Mouse (Mus musculus) layer of hippocampus, postnatal 25 days (tissue): Measurements from ENCODE around the gene Mbd6. TPM values are rescaled to one million over a fixed set of nuclear protein-coding genes. Genes with fewer than 3 reads are reported as not detected.
A peak's percentile ranks its signal among the peaks of the same experiment; 100 is the strongest.

Experiments
- DNase-seq, 2 experiments: peaks; one replicate each; pipeline ENCODE4 v3.0.0; 2022; ENCODE audit warnings: mixed read lengths in 2 of 2, low spot score in 1 of 2; ENCODE audit errors: extremely low spot score in 1 of 2
- total RNA-seq, 2 experiments: library from RNA; stranded (reverse); gene quantifications; 2 replicates each; pipeline ENCODE4 v1.2.3; 2021

Gene Mbd6
- total RNA-seq, 2 experiments from 2014 or later, result 31.8 to 53.9 TPM

DNA sequence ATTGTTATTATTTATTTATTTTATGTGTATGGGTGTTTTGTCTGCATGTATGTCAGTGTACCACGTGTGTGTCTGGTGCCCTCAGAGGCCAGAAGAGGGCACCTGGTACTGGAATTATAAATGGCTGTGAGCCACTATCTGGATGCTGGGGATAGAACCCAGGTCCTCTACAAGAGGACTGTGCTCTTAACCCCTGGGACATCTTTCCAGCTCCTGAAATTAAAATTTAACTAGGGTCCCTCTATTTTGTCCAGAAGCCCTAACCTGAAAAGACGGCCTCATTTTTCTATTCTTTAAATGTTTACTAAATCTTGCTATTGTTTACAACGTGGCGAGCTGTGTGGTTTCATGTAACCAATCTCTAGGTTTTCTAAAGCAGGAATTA lies 23.1 kb downstream of the Mbd6 start:
- DNase-seq, result no peak

DNA sequence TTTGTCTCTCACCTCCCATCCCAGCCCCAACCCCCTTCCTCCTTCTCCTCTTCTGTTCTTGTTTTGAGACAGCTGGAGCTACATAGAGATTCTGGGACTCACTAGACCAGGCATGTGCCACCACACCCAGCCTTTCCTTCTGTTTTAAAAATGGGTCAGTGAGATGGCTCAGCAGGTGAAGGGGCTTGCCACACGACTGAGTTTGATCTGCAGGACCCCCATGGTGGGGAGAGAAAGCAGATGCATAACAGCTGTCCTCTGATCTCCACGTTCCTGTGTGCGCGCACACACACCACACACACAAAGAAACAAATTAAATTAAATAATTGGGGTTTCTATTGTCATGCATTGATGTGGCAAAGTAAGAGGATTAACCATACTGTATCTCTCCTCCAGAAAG lies 23.8 kb downstream of the Mbd6 start:
- no peak for DNase-seq

DNA sequence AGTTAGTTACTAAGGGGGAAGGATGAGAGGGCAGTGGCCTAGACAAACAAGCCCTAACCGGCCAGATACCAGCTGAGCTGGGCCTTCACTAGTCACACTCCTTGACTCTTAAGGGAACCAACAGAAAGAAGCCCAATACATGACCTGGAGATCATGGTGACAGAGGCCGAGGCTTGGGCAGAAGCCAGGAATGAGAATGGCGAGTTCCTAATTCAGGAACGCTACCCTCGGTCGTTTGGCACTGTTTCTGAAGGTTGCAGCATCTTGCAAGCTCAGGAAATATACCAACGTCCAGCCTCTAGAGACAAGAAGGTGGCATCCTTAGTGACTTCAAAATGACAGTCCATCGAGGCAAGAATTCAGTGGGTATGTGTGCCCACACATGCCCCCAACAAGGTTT lies 24.5 kb downstream of the Mbd6 start:
- no peak for DNase-seq

DNA sequence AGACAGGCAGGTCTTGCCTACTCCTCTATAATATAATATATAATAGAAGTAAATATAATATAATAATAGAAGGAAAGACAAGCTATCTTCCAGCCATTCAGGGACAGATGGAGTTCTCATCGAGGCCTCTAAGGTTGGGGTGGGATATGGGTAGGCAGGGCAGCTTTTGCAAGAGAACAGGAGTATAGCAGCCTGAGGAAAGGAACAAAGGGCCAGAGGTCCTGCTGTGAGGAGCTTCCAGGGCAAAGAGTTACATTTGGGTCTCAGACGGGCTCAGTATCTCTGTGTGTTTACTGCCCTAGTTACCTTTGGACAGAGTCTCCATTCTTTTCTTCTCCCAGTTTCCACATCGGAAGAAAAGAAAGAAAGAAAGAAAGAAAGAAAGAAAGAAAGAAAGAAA lies 25.2 kb downstream of the Mbd6 start:
- DNase-seq, result no peak

DNA sequence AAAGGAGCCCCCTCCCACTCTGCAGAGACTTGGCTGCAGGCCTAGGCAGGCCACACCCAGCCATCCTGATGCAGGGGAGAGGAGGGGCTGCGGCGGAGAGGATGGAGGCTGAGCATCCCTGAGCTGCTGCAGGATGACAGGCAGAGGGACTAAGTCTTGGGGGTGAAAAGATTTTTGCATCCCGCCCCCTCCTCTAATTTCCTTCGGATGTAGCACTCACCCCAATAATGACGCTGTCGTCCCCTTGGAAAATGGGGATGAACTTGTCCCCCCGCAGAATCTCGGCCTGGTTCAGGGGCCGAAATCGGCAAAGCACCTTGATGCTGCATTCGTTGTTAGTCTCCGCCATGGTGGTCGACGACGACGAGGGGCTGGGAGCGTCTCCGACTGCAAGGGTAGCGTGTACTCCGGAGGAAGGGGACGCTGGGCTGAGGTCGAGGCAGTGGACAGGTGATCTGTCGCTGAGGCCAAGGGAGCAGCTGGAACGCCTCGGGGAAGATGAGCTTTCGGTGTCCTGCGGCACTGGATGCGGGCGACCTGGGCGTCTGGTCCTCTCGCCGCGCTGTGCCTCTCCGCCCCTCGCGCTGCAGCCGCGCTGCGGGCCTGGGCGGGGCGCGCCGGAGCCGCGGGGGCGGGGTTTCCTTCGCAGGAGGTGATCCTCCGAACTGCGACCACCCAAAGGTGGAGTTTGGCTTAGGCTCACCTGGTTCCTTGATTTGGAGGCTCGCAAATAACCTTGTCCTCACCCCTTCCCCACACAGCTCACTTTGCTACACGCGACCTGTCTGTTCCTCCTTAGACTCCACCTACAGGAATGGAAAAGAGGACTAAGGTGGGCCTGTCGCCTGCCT lies 26.0 kb downstream of the Mbd6 start, which contains the start of gene Kif5a:
Kif5a (minus strand) TSS at position 801 of the 851 bp plus-strand sequence.
- peak; percentile 60 to 70 for DNase-seq

DNA sequence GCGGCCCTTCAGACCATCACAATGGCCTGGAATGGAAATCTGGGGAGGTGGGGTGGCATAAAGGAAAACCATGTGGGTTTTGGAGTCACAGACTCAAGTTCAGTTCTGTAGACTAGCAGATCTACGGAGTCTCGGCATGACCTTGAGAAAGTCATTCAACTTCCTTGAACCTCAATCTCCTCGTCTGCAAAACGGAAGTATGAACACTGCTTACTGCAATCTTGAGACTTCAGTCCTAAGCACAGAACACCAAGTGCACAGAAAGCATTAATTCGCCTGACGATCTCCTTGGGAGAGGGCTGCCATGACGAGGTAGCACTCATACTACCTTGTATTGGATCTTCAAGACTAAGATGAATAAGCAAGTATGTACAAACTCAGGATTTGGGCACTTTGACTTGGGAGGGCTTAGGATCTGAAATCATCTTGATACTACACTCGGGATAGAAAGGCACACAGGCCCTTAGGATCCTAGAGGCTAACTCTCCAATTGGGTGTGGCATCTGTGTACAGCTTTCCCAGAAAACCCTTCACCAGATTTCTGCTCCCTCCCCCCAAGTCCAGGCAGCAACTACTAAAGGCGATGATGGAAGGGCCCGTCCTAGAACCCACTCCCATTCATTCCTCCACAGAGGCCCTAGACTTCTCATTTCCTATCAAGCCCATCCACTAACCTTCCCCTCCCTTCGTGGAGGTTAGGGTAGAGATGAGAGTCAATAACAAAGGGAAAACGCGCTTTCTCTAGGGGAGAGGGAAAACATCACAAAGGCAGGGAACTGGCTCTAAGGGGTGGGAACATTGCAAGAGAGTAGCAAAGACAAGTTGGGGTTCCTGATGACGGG lies 26.9 kb downstream of the Mbd6 start:
- no peak for DNase-seq

DNA sequence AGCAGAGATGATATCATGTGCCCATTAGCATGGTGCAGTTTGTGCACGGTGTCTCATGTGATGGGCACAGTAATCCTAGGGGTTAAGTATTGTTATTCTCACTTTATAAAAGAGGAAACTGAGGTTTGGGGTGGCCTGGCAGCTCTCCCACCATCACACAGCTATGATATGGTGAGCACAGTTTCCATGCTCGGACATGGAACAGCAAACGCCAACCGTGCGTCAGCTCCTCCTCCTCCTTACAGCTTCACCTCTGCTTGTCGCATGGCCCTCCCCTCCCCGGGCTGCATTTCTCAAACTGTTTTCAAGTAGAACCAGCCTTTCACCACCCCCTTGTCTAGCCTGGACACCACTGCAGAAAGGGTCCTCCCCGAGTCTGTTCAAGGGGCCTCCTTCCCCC lies 30.3 kb downstream of the Mbd6 start:
- DNase-seq, result no peak

DNA sequence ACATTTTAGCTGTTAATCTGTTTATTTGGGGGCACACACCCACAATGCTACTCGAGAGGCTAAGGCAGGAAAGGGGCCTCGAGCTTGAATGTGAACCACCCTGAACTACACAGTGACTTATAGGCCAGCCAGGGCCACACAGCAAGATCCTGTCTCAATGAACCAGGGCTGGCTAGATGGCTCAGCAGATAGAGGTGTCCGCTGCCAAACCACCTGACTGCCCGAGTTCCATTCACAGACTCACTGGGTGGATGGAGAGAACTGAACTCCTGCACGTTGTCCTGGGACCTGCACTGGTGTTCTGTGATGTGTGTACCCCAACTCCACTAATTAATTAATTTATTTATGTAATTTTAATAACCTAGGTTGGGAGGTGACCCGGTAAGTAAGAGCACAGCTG lies 31.0 kb downstream of the Mbd6 start:
- DNase-seq, result no peak

DNA sequence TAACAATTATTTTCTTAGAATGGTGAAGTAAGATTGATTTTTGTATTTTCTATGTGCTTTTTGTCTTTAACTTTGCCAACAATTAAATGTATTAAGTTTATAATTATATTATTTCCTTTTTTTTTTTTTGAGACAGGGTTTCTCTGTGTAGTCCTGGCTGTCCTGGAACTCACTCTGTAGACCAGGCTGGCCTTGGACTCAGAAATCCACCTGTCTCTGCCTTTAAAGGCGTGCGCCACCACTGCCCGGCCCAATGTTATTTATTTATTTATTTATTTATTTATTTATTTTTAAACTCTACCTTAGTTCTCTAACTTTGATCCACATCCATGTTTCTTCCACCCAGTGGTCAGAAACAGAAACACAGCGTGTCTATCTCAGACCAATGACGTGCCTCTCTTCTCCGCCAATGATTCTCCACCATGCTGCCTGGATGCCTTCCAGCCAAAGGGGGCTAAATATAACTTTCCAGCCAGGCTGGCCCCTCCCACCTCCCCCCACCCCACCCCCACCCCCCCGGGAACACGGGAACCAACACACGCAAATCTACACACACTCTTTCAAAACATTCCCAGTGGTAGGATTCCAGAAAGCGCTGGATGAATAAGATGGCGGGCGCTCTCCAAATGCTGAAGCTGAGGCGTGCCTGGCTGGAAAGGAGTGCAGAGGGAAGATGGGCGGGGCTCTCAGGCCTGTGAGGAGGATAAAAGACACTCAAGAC lies 33.0 kb downstream of the Mbd6 start:
- no peak for DNase-seq

DNA sequence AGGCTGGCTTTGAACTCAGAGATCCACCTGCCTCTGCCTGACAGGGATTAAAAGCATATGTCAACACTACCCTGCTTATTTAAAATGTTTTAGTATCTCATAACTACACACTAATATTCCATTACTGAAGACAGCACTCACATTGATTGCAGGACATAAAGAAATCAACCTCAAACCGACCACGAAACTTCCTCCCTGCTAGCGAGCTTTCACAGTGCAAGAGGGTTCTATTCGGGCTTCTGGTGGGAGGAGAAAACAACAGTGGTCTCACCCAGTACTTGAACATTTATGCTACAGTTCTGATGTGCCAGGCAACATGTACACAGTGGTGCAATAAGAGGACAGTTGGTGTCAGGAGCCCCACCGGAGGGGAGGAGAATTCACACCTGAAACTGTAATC lies 38.0 kb downstream of the Mbd6 start:
- DNase-seq, result no peak

DNA sequence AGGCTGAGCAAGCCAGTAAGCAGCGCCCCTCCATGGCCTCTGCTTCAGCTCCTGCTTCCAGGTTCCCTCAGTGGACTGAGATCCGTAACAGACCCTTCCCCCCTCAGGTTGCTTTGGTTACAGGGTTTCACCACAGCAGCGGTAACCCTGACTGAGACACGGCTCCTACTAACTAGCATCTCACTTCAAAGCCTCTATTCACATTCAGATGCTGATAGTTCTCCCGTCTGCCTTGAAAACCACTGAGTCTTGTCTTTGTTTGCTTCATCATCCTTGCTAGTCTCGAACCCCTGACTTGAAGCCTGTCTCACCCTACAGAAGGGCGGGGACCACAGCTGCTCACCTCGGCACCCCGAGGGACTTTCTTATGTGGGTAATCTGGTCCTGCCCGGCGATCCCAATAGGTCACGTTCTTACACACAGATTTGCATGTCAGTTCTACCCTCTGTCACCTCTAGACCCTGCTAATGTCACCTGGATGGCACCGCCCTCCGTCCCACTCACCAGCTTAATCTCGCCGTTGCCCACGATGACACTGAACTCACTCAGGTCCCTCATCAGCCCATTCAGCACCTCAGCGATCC lies 50.5 kb downstream of the Mbd6 start:
- DNase-seq, result no peak

DNA sequence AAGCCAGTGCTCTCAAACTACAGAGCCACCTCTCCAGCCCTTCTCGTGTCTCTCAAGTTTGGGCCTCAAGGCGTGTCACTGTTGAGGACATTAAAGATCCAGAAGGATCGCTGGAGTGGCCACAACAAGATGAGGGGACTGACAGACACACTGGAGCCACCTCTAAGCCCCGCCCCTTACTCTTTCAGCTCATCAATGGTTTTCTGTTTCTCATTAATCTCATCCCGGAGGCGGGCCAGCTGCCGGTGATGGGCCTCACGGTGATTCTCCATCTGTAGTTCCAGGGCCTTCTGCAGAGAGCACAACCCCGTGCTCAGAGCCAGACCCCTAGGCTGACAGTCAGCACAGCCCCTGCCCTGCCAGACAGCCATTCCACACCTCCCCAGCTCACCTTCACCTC lies 52.3 kb downstream of the Mbd6 start:
- no peak for DNase-seq

DNA sequence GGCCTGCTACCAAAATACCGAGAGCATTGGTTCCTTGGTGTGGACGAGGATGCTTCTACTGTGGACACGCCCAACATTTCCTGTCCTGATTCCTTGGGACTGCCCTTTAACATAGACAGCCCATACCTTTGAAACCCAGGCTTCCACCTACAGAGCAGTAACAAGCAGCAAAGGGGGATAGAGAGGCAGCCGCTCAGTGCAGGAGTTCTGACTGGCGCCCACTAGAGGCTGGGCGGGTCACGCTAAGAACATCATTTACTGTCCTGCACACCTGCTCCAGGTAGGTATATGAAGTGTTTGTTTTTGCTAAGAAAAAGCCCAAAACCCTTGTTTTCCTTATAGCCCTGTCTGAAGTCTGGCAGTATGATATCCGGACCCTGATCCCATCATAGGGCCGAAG lies 55.7 kb downstream of the Mbd6 start:
- DNase-seq, result no peak

Other genes starting within 250 kb of the Mbd6 start
- 10 to 100 TPM in 1 of 2 experiments, 1 to 10 TPM in 1; 8.5 to 12.1 TPM for gene Mettl1, start 247.6 kb downstream of the Mbd6 start, total RNA-seq
- under 1 TPM; 0.15 to 0.47 TPM for gene Eef1akmt3, start 247.5 kb downstream of the Mbd6 start, total RNA-seq
- under 1 TPM; 0.27 to 0.80 TPM for gene Cyp27b1, start 240.8 kb downstream of the Mbd6 start, total RNA-seq
- gene March9, start 228.8 kb downstream of the Mbd6 start, total RNA-seq, result 10 to 100 TPM; 23.0 to 25.1 TPM
- 100 to 1,000 TPM; 104 to 110 TPM for gene Cdk4, start 225.5 kb downstream of the Mbd6 start, total RNA-seq
- gene Tspan31, start 218.8 kb downstream of the Mbd6 start, total RNA-seq, result 10 to 100 TPM; 60.2 to 61.8 TPM
- gene Agap2, start 213.7 kb downstream of the Mbd6 start, total RNA-seq, result 100 to 1,000 TPM; 754 to 837 TPM
- gene Os9, start 167.9 kb downstream of the Mbd6 start, total RNA-seq, result 100 to 1,000 TPM; 105 to 107 TPM
- gene B4galnt1, start 123.8 kb downstream of the Mbd6 start, total RNA-seq, result 100 to 1,000 TPM; 113 to 114 TPM
- gene Slc26a10, start 108.4 kb downstream of the Mbd6 start, total RNA-seq, result 10 to 100 TPM; 10.5 to 25.1 TPM
- 100 to 1,000 TPM; 295 to 338 TPM for gene Arhgef25, start 98.9 kb downstream of the Mbd6 start, total RNA-seq
- 100 to 1,000 TPM; 210 to 243 TPM for gene Dtx3, start 93.3 kb downstream of the Mbd6 start, total RNA-seq
- gene Pip4k2c, start 77.4 kb downstream of the Mbd6 start, total RNA-seq, result 10 to 100 TPM; 92.7 to 98.9 TPM
- 100 to 1,000 TPM; 712 to 736 TPM for gene Kif5a, start 25.7 kb downstream of the Mbd6 start, total RNA-seq
- gene Dctn2, start 22.6 kb downstream of the Mbd6 start, total RNA-seq, result 100 to 1,000 TPM; 271 to 276 TPM
- 10 to 100 TPM; 57.1 to 59.4 TPM for gene Mars, start 22.8 kb upstream of the Mbd6 start, total RNA-seq
- 1 to 10 TPM in 1 of 2 experiments, under 1 TPM in 1; 0.89 to 1.1 TPM for gene Arhgap9, start 32.9 kb upstream of the Mbd6 start, total RNA-seq
- 1 to 10 TPM; 2.1 to 3.3 TPM for gene Gli1, start 53.0 kb upstream of the Mbd6 start, total RNA-seq
- gene Inhbe, start 65.4 kb upstream of the Mbd6 start, total RNA-seq, result not detected
- gene Inhbc, start 81.4 kb upstream of the Mbd6 start, total RNA-seq, result not detected
- 100 to 1,000 TPM; 153 to 200 TPM for gene R3hdm2, start 91.3 kb upstream of the Mbd6 start, total RNA-seq
- 1 to 10 TPM; 2.4 to 4.6 TPM for gene Stac3, start 212.7 kb upstream of the Mbd6 start, total RNA-seq
- gene Ndufa4l2, start 225.9 kb upstream of the Mbd6 start, total RNA-seq, result 1 to 10 TPM; 4.1 to 6.7 TPM
- 10 to 100 TPM; 29.5 to 31.8 TPM for gene Shmt2, start 233.4 kb upstream of the Mbd6 start, total RNA-seq
- gene Nxph4, start 245.5 kb upstream of the Mbd6 start, total RNA-seq, result 1 to 10 TPM; 1.9 to 2.1 TPM